ENCODE assay signal across 9 mouse cellular contexts in genomic region chr15:80005436-80005835, GRCm38 (mm10). TPM values are rescaled to one million over a fixed set of nuclear protein-coding genes. Genes with fewer than 3 reads are reported as not detected.
A peak's percentile ranks its signal among the peaks of the same experiment; 100 is the strongest.
DNase-seq lines count a peak whose midpoint lies in the region; ATAC-seq and TF ChIP-seq lines count a peak whose summit lies in the region.
"Had no signal": no experiment of that assay in that cellular context is flagged by ENCODE, and none has a peak within 500 bp of the region (broad histone marks: within the 10 kb centered on the region; RNA-seq: fewer than 3 reads in every experiment).

No protein-coding gene starts in this region.

- no peaks in the 10 kb centered on the region for H3K36me3 ChIP-seq in heart, embryonic 14.5 days (ENCODE audit: control insufficient read depth, insufficient read depth, low read length)
- H3K36me3 ChIP-seq in lung, embryonic 14.5 days (ENCODE audit: insufficient read depth), result 0 out of 2 replicates have a peak, but pooled peaks cover 2% of the 10 kb centered on the region
- no peaks in the 10 kb centered on the region for H3K36me3 ChIP-seq in liver, embryonic 14.5 days (replicated peaks; ENCODE audit: control insufficient read depth, insufficient read depth, low read depth)
- no peaks in the 10 kb centered on the region for H3K36me3 ChIP-seq in forebrain, embryonic 14.5 days (ENCODE audit: control insufficient read depth, insufficient read depth, low read length)

- H3K4me2 ChIP-seq in heart, embryonic 14.5 days (ENCODE audit: low read length), result peak overlapping the region; percentile 30
- peak overlapping the region; percentile 10; the same call in 1 of the 2 replicates for H3K4me2 ChIP-seq in lung, embryonic 14.5 days
- no peak overlapping the region for H3K4me2 ChIP-seq in liver, embryonic 14.5 days (ENCODE audit: low read depth)
- H3K4me2 ChIP-seq in forebrain, embryonic 14.5 days (ENCODE audit: low read length), result no peak overlapping the region

- intact Hi-C loops in left cerebral cortex, postnatal 36 days (cut with DNase I), result no loop called here

- peaks cover 4% of the 10 kb centered on the region for H3K27me3 ChIP-seq in heart, embryonic 14.5 days (ENCODE audit: control insufficient read depth, insufficient read depth, low read length)
- peaks cover 3% of the 10 kb centered on the region; the same call in 1 of the 2 replicates for H3K27me3 ChIP-seq in lung, embryonic 14.5 days (ENCODE audit: insufficient read depth, low read length)
- no peaks in the 10 kb centered on the region; the same call in 1 of the 2 replicates for H3K27me3 ChIP-seq in liver, embryonic 14.5 days (ENCODE audit: control insufficient read depth, insufficient read depth, low read length)
- no peaks in the 10 kb centered on the region for H3K27me3 ChIP-seq in forebrain, embryonic 14.5 days (replicated peaks; ENCODE audit: control insufficient read depth, insufficient read depth, low read length)

- H3K9ac ChIP-seq in heart, embryonic 14.5 days (ENCODE audit: low read length), result peak overlapping the region; percentile 7; the same call in 1 of the 2 replicates
- H3K9ac ChIP-seq in lung, embryonic 14.5 days, result no peak overlapping the region
- no peak overlapping the region for H3K9ac ChIP-seq in liver, embryonic 14.5 days (replicated peaks)
- H3K9ac ChIP-seq in forebrain, embryonic 14.5 days (ENCODE audit: low read length), result no peak overlapping the region

- no peak for DNase-seq in heart, adult 18-20 months
- DNase-seq in lung, embryonic 14.5 days, result peak; percentile 30
- DNase-seq in lung, postnatal 10 days, result no peak
- DNase-seq in liver, embryonic 14.5 days (ENCODE audit: low read depth in 3 of 3, low spot score in 3 of 3), result no peak
- no peak for DNase-seq in left cerebral cortex, postnatal 36 days (ENCODE audit: low spot score in 2 of 2)
- no peak for DNase-seq in forebrain, embryonic 14.5 days (ENCODE audit: low spot score)
- DNase-seq: cerebellum, postnatal 10 days had no signal

- peak; percentile 34 for TF ChIP-seq CTCF in lung, embryonic 14.5 days (IDR thresholded peaks at IDR 0.05; ENCODE audit: low read depth)
- 0 out of 2 replicates have a peak, but pooled peaks have one; percentile 16 for TF ChIP-seq CTCF in liver, embryonic 14.5 days (IDR thresholded peaks at IDR 0.05; ENCODE audit: low read depth)

- TF ChIP-seq EP300 in liver, embryonic 14.5 days (IDR thresholded peaks at IDR 0.05; ENCODE audit: low read depth), result no peak

- no peaks in the 10 kb centered on the region for H3K9me3 ChIP-seq in heart, embryonic 14.5 days (ENCODE audit: control insufficient read depth, low read length)
- no peaks in the 10 kb centered on the region for H3K9me3 ChIP-seq in lung, embryonic 14.5 days (ENCODE audit: low read depth, low read length)
- no peaks in the 10 kb centered on the region for H3K9me3 ChIP-seq in liver, embryonic 14.5 days (ENCODE audit: control insufficient read depth, low read length)
- no peaks in the 10 kb centered on the region for H3K9me3 ChIP-seq in forebrain, embryonic 14.5 days (replicated peaks; ENCODE audit: control insufficient read depth, low read length)

- ATAC-seq in heart, embryonic 14.5 days (ENCODE audit: insufficient number of reproducible peaks, insufficient read depth, low FRiP score, low read depth), result no peak
- no peak for ATAC-seq in lung, embryonic 14.5 days (ENCODE audit: insufficient read depth)
- no peak for ATAC-seq in liver, embryonic 14.5 days (ENCODE audit: insufficient read depth)
- no peak for ATAC-seq in forebrain, embryonic 14.5 days

- H3K27ac ChIP-seq in heart, embryonic 14.5 days (replicated peaks in 1 of 2; ENCODE audit: control insufficient read depth in 1 of 2, insufficient read depth in 1 of 2, low read depth in 2 of 2, low read length in 2 of 2), result peak overlapping the region; percentile 22 to 69; a peak in 2 of 4 replicates
- H3K27ac ChIP-seq in lung, embryonic 14.5 days (ENCODE audit: low read depth), result peak overlapping the region; percentile 67
- H3K27ac ChIP-seq in brown adipose tissue, adult 24 weeks (replicated peaks; ENCODE audit: low read depth, low read length), result peak overlapping the region; percentile 89
- H3K27ac ChIP-seq in liver, embryonic 14.5 days, result no peak overlapping the region
- H3K27ac ChIP-seq in forebrain, embryonic 14.5 days (ENCODE audit: low read depth, low read length), result no peak overlapping the region

- 74% methylated on average over 10 of the region's 10 CpGs for WGBS in heart, embryonic 14.5 days
- WGBS in lung, embryonic 14.5 days, result 58% methylated on average over 10 of the region's 10 CpGs
- 34% methylated on average over 10 of the region's 10 CpGs for WGBS in liver, embryonic 14.5 days (ENCODE audit: insufficient replicate concordance)
- WGBS in forebrain, embryonic 14.5 days, result 84% methylated on average over 10 of the region's 10 CpGs

- peaks cover 35 to 42% of the 10 kb centered on the region in 2 experiments for H3K4me1 ChIP-seq in heart, embryonic 14.5 days (ENCODE audit: control insufficient read depth in 2 of 2, insufficient read depth in 2 of 2, low read length in 2 of 2)
- H3K4me1 ChIP-seq in lung, embryonic 14.5 days (ENCODE audit: insufficient read depth), result peaks cover 3% of the 10 kb centered on the region
- peaks cover 20% of the 10 kb centered on the region for H3K4me1 ChIP-seq in brown adipose tissue, adult 24 weeks (ENCODE audit: control insufficient read depth, insufficient read depth, insufficient read length, low read length)
- peaks cover 0 to 17% of the 10 kb centered on the region in 2 experiments; a peak in 2 of 4 replicates for H3K4me1 ChIP-seq in liver, embryonic 14.5 days (replicated peaks; ENCODE audit: control insufficient read depth in 2 of 2, insufficient read depth in 2 of 2, low read length in 1 of 2)
- H3K4me1 ChIP-seq in forebrain, embryonic 14.5 days (ENCODE audit: control insufficient read depth, insufficient read depth, low read length), result peaks cover 8% of the 10 kb centered on the region

- H3K4me3 ChIP-seq in heart, embryonic 14.5 days (ENCODE audit: control insufficient read depth in 1 of 2, insufficient read depth in 1 of 2, low read depth in 1 of 2, low read length in 2 of 2), result no peak overlapping the region
- H3K4me3 ChIP-seq in lung, embryonic 14.5 days (ENCODE audit: low read depth, low read length), result no peak overlapping the region
- H3K4me3 ChIP-seq in brown adipose tissue, adult 24 weeks (ENCODE audit: insufficient read depth, low read depth, low read length), result peak overlapping the region; percentile 42
- H3K4me3 ChIP-seq in liver, embryonic 14.5 days (ENCODE audit: insufficient read depth in 1 of 2, low read depth in 2 of 2, low read length in 2 of 2), result no peak overlapping the region
- H3K4me3 ChIP-seq in forebrain, embryonic 14.5 days (ENCODE audit: low read depth, low read length), result no peak overlapping the region

RNA-seq across cellular contexts. Expression of gene Pdgfb, which starts 9.3 kb away (rescaled TPM):
- 4.9 and 5.2 TPM in 2 replicates for polyA plus RNA-seq in heart, embryonic 14.5 days (2014; fragmentation: Nextera tagmentation; extraction: Ambion mirVana)
- 10 to 100 TPM; 23.1 to 29.3 TPM for total RNA-seq in heart, adult 18-20 months (2021)
- polyA plus RNA-seq in lung, embryonic 14.5 days (2014; fragmentation: Nextera tagmentation; extraction: Ambion mirVana), result 11.6 and 13.0 TPM in 2 replicates
- 9.8 and 13.0 TPM in 2 replicates for polyA plus RNA-seq in brown adipose tissue, adult 24 weeks (2012; ENCODE audit: insufficient read depth, insufficient read length, missing spikeins)
- polyA plus RNA-seq in liver, embryonic 14.5 days (2012; rRNA removed), result 1.5 and 1.7 TPM in 2 replicates
- polyA plus RNA-seq in liver, embryonic 14.5 days (2014; fragmentation: Nextera tagmentation; extraction: Ambion mirVana), result 0.71 and 0.92 TPM in 2 replicates
- 10 to 100 TPM; 31.3 to 32.4 TPM for total RNA-seq in left cerebral cortex, postnatal 36 days (2021)
- 2.7 and 3.4 TPM in 2 replicates for polyA plus RNA-seq in forebrain, embryonic 14.5 days (2014; fragmentation: Nextera tagmentation; extraction: Ambion mirVana)

RNA-seq across cellular contexts. Expression of gene Cbx7, which starts 34.5 kb away (rescaled TPM):
- polyA plus RNA-seq in heart, embryonic 14.5 days (2014; fragmentation: Nextera tagmentation; extraction: Ambion mirVana), result 0.78 and 1.5 TPM in 2 replicates
- total RNA-seq in heart, adult 18-20 months (2021), result 10 to 100 TPM; 17.8 to 29.8 TPM
- 2.3 TPM in 2 replicates for polyA plus RNA-seq in lung, embryonic 14.5 days (2014; fragmentation: Nextera tagmentation; extraction: Ambion mirVana)
- polyA plus RNA-seq in brown adipose tissue, adult 24 weeks (2012; ENCODE audit: insufficient read depth, insufficient read length, missing spikeins), result 6.8 and 7.1 TPM in 2 replicates
- polyA plus RNA-seq in liver, embryonic 14.5 days (2012; rRNA removed), result 2.5 and 2.6 TPM in 2 replicates
- polyA plus RNA-seq in liver, embryonic 14.5 days (2014; fragmentation: Nextera tagmentation; extraction: Ambion mirVana), result 0.62 and 1.3 TPM in 2 replicates
- 10 to 100 TPM; 40.5 to 46.5 TPM for total RNA-seq in left cerebral cortex, postnatal 36 days (2021)
- polyA plus RNA-seq in forebrain, embryonic 14.5 days (2014; fragmentation: Nextera tagmentation; extraction: Ambion mirVana), result 1.6 and 2.1 TPM in 2 replicates

Comparison
In these comparisons a context has a peak if more than half of its experiments do, and no peak if none do; other contexts are left out.
1. H3K27ac ChIP-seq: peak in heart, embryonic 14.5 days (2 of 2), lung, embryonic 14.5 days (single experiment) and brown adipose tissue, adult 24 weeks (single experiment); none in liver, embryonic 14.5 days (single experiment) and forebrain, embryonic 14.5 days (single experiment).
2. H3K4me2 ChIP-seq: peak in heart, embryonic 14.5 days (single experiment) and lung, embryonic 14.5 days (single experiment); none in liver, embryonic 14.5 days (single experiment) and forebrain, embryonic 14.5 days (single experiment).